Mouse (Mus musculus) MEL (cell line): ENCODE data around the gene Rbpj. TPM values are rescaled to one million over a fixed set of nuclear protein-coding genes. Genes with fewer than 3 reads are reported as not detected.

Experiments used
- DNase-seq: peaks from one replicate; pipeline ENCODE4 v3.0.0; 2011; ENCODE audit warnings: low read depth, low spot score
- H3K27ac ChIP-seq: 2 replicates; pipeline ENCODE4 v1.5.1; 2012; ENCODE audit warnings: low read depth, mild to moderate bottlenecking, control low read depth, low read length, moderate library complexity; ENCODE audit not compliant: control insufficient read depth
- H3K27me3 ChIP-seq, 2 experiments: fragments of 150-350 bp in 1 of 2; sonication (generic) in 1 of 2; 2 replicates each; pipeline ENCODE4 v1.6.1; 2012; ENCODE audit warnings: low read length in 2 of 2, mild to moderate bottlenecking in 2 of 2, improper control_type of control experiment in 1 of 2, moderate library complexity in 1 of 2; ENCODE audit not compliant: insufficient read depth in 2 of 2, control insufficient read depth in 1 of 2
- H3K36me3 ChIP-seq, 2 experiments: 2 replicates each; pipeline ENCODE4 v1.6.1; 2012 to 2014; ENCODE audit warnings: low read length in 2 of 2, improper control_type of control experiment in 1 of 2, inconsistent platforms in 1 of 2, mild to moderate bottlenecking in 1 of 2; ENCODE audit not compliant: insufficient read depth in 2 of 2, control insufficient read depth in 1 of 2
- H3K4me1 ChIP-seq, 2 experiments: fragments of 150-350 bp in 1 of 2; sonication (generic) in 1 of 2; 2 replicates each; pipeline ENCODE4 v1.6.1; 2012; ENCODE audit warnings: low read length in 2 of 2, improper control_type of control experiment in 1 of 2, mild to moderate bottlenecking in 1 of 2; ENCODE audit not compliant: insufficient read depth in 2 of 2, control insufficient read depth in 1 of 2
- H3K4me3 ChIP-seq, 2 experiments: fragments of 150-350 bp in 1 of 2; sonication (generic) in 1 of 2; 2 replicates each; pipeline ENCODE4 v1.5.1; 2012; ENCODE audit warnings: low read depth in 2 of 2, low read length in 2 of 2, mild to moderate bottlenecking in 2 of 2, moderate library complexity in 2 of 2, control low read depth in 1 of 2, improper control_type of control experiment in 1 of 2; ENCODE audit not compliant: control insufficient read depth in 1 of 2, insufficient read depth in 1 of 2
- H3K79me2 ChIP-seq: 2 replicates; pipeline ENCODE4 v1.6.1; 2012; ENCODE audit warnings: mild to moderate bottlenecking, low read length, moderate library complexity; ENCODE audit not compliant: control insufficient read depth, poor library complexity, insufficient read depth
- H3K9ac ChIP-seq: 2 replicates; pipeline ENCODE4 v1.6.1; 2012; ENCODE audit warnings: low read depth, mild to moderate bottlenecking, control low read depth, low read length, moderate library complexity; ENCODE audit not compliant: control insufficient read depth, poor library complexity, severe bottlenecking
- H3K9me3 ChIP-seq: fragments of 150-350 bp; sonication (generic); replicated peaks from 2 replicates; pipeline ENCODE4 v1.6.1; 2012; ENCODE audit warnings: mild to moderate bottlenecking, low read length, improper control_type of control experiment, moderate library complexity; ENCODE audit not compliant: insufficient read depth
- CHD1 ChIP-seq: IDR thresholded peaks from 2 replicates; pipeline ENCODE4 v1.6.1; 2012; ENCODE audit warnings: low read depth, mild to moderate bottlenecking, inconsistent platforms, low read length, improper control_type of control experiment
- CHD2 ChIP-seq: IDR thresholded peaks from 2 replicates; pipeline ENCODE4 v1.6.1; 2011; ENCODE audit warnings: low read length, improper control_type of control experiment
- E2F4 ChIP-seq: IDR thresholded peaks from 2 replicates; pipeline ENCODE4 v1.6.1; 2011; ENCODE audit warnings: low read depth, low read length, improper control_type of control experiment, borderline replicate concordance
- EP300 ChIP-seq, 2 experiments: IDR thresholded peaks; 2 replicates each; pipeline ENCODE4 v1.6.1; 2011; ENCODE audit warnings: improper control_type of control experiment in 2 of 2, low read length in 2 of 2, low read depth in 1 of 2, mild to moderate bottlenecking in 1 of 2
- JUND ChIP-seq: IDR thresholded peaks from 2 replicates; pipeline ENCODE4 v1.6.1; 2011; ENCODE audit warnings: low read depth, mild to moderate bottlenecking, improper control_type of control experiment, low read length
- KAT2A ChIP-seq: conservative IDR thresholded peaks from 2 replicates; pipeline ENCODE4 v1.6.1; 2012; ENCODE audit warnings: low read depth, low read length, improper control_type of control experiment, inconsistent platforms
- MXI1 ChIP-seq: IDR thresholded peaks from 2 replicates; pipeline ENCODE4 v1.6.1; 2011; ENCODE audit warnings: mild to moderate bottlenecking, low read depth, low read length, improper control_type of control experiment
- MYC ChIP-seq: IDR thresholded peaks from 2 replicates; pipeline ENCODE4 v1.6.1; 2011; ENCODE audit warnings: low read depth, mild to moderate bottlenecking, low read length, improper control_type of control experiment, moderate library complexity
- NELFE ChIP-seq: IDR thresholded peaks from 2 replicates; pipeline ENCODE4 v1.6.1; 2011; ENCODE audit warnings: low read depth, low read length, improper control_type of control experiment
- RAD21 ChIP-seq: IDR thresholded peaks from 2 replicates; pipeline ENCODE4 v1.6.1; 2011; ENCODE audit warnings: mild to moderate bottlenecking, low read depth, low read length, improper control_type of control experiment
- SMC3 ChIP-seq: IDR thresholded peaks from 2 replicates; pipeline ENCODE4 v1.6.1; 2011; ENCODE audit warnings: low read depth, low read length, improper control_type of control experiment
- TAL1 ChIP-seq: IDR thresholded peaks from 2 replicates; pipeline ENCODE4 v1.6.1; 2012; ENCODE audit warnings: mild to moderate bottlenecking, inconsistent platforms, low read length, moderate library complexity, mixed read lengths
- UBTF ChIP-seq: IDR thresholded peaks from 2 replicates; pipeline ENCODE4 v1.6.1; 2012; ENCODE audit warnings: low read depth, mild to moderate bottlenecking, inconsistent platforms, low read length, improper control_type of control experiment, moderate library complexity, borderline replicate concordance; ENCODE audit not compliant: insufficient read depth
- ZMIZ1 ChIP-seq: IDR thresholded peaks from 2 replicates; pipeline ENCODE4 v1.6.1; 2012; ENCODE audit warnings: low read depth, mild to moderate bottlenecking, inconsistent platforms, low read length, improper control_type of control experiment, moderate library complexity
- polyA plus RNA-seq, 2 experiments: library from polyadenylated mRNA; stranded (reverse) in 1 of 2; unstranded in 1 of 2; fragments of >175 nt in 1 of 2; fragments of >200 nt in 1 of 2; gene quantifications; 2 replicates each; pipeline versions ENCODE4 v1.2.1 to v1.2.4; 2012; ENCODE audit warnings: low replicate concordance in 2 of 2, low read depth in 1 of 2; ENCODE audit not compliant: insufficient read length in 2 of 2, insufficient read depth in 1 of 2, missing spikeins in 1 of 2
- total RNA-seq: library from RNA; depleted of rRNA; stranded (reverse); fragments of 300-350 nt; gene quantifications from 2 replicates; pipeline ENCODE4 v1.2.3, GENCODE M21; 2012

Gene Rbpj
- total and polyA plus RNA-seq, 3 experiments: 6.0 to 34.5 (median 19.1) TPM

GRCm38 (mm10) chr5:53525305-53526069, 59.5 kb downstream of the Rbpj start:
- Histone ChIP-seq H3K4me3 (no peak overlapping the region), H3K79me2 (no peaks in the 10 kb centered on the region; the same call in 1 of the 2 replicates), H3K36me3 (no peaks in the 10 kb centered on the region), H3K27me3 (no peaks in the 10 kb centered on the region), H3K27ac (no peak overlapping the region), H3K9ac (no peak overlapping the region), H3K4me1 (no peaks in the 10 kb centered on the region)
- no peak for DNase-seq
- TF ChIP-seq ZMIZ1 (no peak), SMC3 (no peak), KAT2A (no peak), NELFE (no peak), JUND (no peak)
- TF ChIP-seq, all 39 proteins: peak for 0
- no peaks in the 10 kb centered on the region for H3K9me3 ChIP-seq

GRCm38 (mm10) chr5:53526070-53526430, 60.1 kb downstream of the Rbpj start:
- Histone ChIP-seq H3K27ac (no peak overlapping the region), H3K9ac (no peak overlapping the region), H3K4me3 (no peak overlapping the region), H3K4me1 (no peaks in the 10 kb centered on the region), H3K9me3 (no peaks in the 10 kb centered on the region), H3K27me3 (no peaks in the 10 kb centered on the region), H3K79me2 (no peaks in the 10 kb centered on the region; the same call in 1 of the 2 replicates), H3K36me3 (no peaks in the 10 kb centered on the region)
- DNase-seq: no peak
- TF ChIP-seq ZMIZ1 (no peak), TAL1 (no peak), MYC (no peak), RAD21 (no peak), CHD1 (no peak), CHD2 (no peak)

DNA sequence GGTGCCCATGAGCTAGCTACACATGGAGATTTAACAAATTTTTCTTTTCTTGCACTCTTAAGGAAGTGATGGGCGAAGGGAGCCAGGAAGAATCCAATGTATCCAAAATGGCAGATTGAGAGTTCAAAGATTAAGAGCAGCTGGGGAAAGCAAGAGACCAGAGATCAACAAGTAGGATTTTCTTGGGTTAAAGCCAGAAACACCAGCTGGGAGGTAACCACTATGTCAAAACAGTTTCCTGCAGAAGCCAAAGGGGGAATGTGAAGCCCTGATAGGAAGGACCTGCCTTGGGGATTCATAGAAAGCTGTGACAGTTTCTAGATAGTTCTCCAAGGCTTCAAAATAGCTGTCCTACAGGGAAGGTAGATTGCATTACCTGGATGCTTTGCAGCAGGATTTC, 63.9 kb downstream of the Rbpj start:
- Histone ChIP-seq H3K4me1 (no peaks in the 10 kb centered on the region), H3K79me2 (no peaks in the 10 kb centered on the region), H3K9me3 (no peaks in the 10 kb centered on the region), H3K36me3 (no peaks in the 10 kb centered on the region), H3K27ac (no peak overlapping the region), H3K9ac (no peak overlapping the region), H3K4me3 (no peak overlapping the region), H3K27me3 (no peaks in the 10 kb centered on the region)
- no peak for DNase-seq
- TF ChIP-seq EP300 (IDR thresholded peaks at IDR 0.05; ENCODE audit: low read depth in 1 of 2, low read length in 2 of 2) (no peak), E2F4 (no peak), MXI1 (no peak), UBTF (no peak), NELFE (no peak)
